Mouse (Mus musculus) CD4-positive naive resting alpha-beta T cell, adult 76 days (primary cell): ENCODE results near the gene Mlf2. TPM values are rescaled to one million over a fixed set of nuclear protein-coding genes. Genes with fewer than 3 reads are reported as not detected.

Source experiments
- total RNA-seq: library from RNA; stranded (reverse); gene quantifications from one replicate; pipeline ENCODE4 v1.2.4, GENCODE M21; 2023

Gene Mlf2
- total RNA-seq: 72.1 TPM

DNA sequence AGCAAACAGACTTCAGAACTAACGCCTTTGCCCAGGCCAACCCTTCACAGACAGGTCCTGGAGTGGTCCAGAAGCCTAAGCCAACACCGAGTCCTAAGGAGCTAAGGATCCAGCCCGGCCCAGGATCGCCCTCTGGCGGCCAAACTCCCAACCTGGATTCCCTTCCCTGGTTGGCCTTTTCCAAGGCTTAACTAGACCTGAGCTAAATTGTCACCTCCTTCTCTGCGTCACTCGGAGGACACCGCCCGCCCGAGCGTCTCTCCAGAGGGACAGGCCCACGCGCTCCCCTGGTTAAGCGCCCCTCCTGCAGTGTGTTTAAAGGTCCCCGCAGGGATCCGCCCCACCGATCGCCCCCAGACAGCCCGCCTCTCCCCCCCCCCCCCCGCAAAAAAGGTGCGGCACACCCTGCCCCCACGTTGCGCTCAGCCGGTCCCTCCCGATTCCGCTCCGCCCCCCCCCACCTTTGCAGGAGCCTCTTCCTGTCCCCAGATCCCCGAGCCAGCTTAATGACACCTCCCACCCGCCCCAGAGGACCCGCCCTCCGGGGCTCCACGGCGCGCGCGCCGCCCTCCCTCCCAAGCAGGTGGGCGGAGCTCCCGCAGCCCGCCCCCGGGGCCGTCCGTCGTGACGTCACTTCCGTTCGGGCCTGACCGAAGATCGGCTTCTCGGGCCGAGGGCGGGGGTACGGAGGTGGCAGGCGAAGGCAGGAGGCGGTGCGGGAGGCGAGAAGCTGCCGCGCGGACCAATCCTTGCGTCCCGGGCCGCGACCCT lies at the start of gene Mlf2:
Gene Mlf2 (plus strand): TSS at position 633 of the 771 bp plus-strand sequence.

DNA sequence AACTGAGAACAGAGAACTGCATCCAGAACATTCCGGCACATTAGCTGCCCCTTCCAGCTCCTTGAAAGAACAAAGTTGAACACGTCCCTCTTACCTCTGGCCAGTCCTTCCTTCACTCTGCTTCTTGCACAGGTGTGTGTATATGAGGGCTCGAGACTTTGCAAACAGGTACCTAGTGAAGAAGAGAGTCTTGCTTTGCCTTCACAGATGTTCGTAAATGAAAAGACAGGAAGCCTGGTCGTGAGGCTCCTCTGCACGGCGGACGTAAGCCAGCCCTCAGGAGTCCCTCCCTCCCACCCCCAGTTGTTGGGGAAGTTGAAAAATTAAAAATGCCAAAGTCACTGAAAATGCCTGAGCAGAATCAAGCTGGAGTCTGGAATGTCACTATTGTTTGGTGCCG lies 43.2 kb upstream of the Mlf2 start, which contains the start of gene Cd4:
Gene Cd4 (minus strand): TSS at position 236 of the 400 bp plus-strand sequence.

DNA sequence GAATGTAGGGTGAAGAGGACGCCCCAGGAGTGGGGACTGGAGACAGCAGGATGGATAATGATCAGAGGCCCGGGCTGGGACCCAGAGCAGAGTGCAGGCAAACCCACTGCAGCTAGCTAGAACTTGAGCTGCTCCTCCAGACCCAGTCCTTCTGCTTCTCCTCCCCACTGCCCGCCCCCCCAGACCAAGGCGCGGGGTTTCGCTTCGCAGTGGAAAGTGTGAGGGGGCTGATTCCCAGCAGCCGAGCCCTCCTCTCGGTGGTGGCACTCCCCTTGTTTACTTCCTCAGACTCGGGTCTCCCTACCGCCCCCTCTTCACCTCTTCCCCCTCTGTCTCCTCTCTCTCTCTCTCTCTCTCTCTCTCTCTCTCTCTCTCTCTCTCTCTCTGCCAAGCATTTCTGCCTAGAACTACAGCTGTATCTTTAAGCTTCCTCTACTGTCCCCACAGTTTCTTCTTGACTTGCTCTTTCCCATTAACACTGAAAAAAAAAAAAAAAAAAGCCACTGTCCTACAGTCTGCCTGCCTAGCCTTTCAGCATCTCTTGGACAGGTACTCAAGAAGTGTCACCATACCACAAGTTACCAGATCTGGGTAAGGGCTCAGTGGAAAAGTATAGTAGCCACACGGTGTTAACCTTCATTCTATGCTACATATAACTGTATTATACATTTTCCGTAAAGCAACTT lies 19.5 kb upstream of the Mlf2 start, which contains the start of gene Lag3:
Gene Lag3 (minus strand): TSS at position 173 of the 686 bp plus-strand sequence.

DNA sequence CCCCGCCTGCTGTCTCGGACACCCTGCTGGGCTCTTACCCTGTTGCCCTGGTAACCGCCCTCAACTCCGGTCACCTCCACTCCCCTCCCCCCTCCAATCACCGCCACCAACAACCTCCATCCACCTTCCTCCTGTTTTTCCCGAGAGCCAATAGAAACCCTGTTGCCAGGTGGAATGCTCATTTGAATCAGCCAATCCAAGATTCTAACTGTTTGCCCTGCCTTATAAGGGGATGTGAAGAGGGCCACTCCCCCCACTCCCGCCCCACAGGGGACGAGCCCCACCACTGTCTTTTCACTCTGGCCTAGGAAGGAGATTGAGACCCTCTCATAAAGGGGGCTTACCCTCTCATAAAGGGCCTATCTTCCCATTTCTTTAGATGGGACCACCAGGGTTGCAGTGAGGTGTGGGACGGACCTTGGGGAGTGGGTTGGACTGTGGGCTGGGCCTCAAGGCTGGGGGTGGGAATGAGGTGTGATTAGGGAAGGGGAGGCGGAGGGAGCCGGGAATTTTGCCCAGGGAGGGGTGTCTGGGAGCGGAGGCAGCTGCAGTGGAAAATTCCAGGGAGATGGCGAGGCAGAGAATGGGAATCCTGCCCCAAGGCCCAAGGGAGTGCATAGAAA lies 11.4 kb upstream of the Mlf2 start, which contains the start of gene Ptms:
Gene Ptms (minus strand): TSS at position 409 of the 623 bp plus-strand sequence.

DNA sequence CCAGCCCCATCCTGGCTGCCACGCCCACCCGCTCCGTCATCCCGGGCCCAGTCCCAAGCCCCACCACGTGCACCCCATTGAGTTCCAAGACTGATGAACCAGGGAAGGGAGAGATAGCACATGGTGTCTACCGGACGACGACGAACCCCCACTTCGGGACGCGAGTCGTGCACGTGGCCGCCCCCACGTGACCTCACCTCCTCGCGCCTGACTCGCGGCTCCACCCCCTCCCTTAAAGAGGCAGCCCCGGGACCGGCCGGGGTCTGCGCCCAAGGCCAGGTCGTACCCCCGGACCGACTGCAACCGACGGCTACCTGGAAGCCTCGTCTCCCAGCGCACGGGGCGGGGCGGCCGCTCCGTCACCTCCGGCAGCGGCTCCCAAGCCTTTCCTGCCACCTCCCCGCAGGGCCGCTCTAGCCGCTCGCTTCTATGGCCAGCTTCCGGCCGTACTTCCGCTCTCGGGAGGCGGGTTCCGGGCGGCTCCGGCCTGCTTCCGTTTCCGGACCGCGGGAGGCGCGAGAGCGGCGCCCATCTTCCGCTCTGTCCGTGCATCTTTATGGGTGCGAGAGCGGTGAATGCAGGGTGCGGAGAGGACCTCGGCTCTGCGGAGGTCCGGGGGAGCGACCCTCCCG lies 34.0 kb downstream of the Mlf2 start, which contains the start of gene Cops7a:
Gene Cops7a (minus strand): TSS at position 451 of the 632 bp plus-strand sequence.

Other genes with a start within 250 kb of the Mlf2 start
- gene Emg1, start 219.2 kb upstream of the Mlf2 start, total RNA-seq: 163 TPM
- gene Phb2, start 219.1 kb upstream of the Mlf2 start, total RNA-seq: 127 TPM
- gene Ptpn6, start 192.7 kb upstream of the Mlf2 start, total RNA-seq: 175 TPM
- gene Grcc10, start 190.0 kb upstream of the Mlf2 start, total RNA-seq: 222 TPM
- gene Gm45234, start 175.4 kb upstream of the Mlf2 start, total RNA-seq: 1.9 TPM
- gene Atn1, start 174.9 kb upstream of the Mlf2 start, total RNA-seq: 151 TPM
- gene Eno2, start 161.7 kb upstream of the Mlf2 start, total RNA-seq: 2.5 TPM
- gene Lrrc23, start 151.7 kb upstream of the Mlf2 start, total RNA-seq: 10.3 TPM
- 3.4 TPM for gene Spsb2, start 122.7 kb upstream of the Mlf2 start, total RNA-seq
- 25.6 TPM for gene Tpi1, start 117.1 kb upstream of the Mlf2 start, total RNA-seq
- 61.8 TPM for gene Usp5, start 101.9 kb upstream of the Mlf2 start, total RNA-seq
- gene Cdca3, start 101.8 kb upstream of the Mlf2 start, total RNA-seq: 4.2 TPM
- not detected for gene Gnb3, start 91.1 kb upstream of the Mlf2 start, total RNA-seq
- gene P3h3, start 73.6 kb upstream of the Mlf2 start, total RNA-seq: not detected
- 0.82 TPM for gene Gpr162, start 67.4 kb upstream of the Mlf2 start, total RNA-seq
- 401 TPM for gene Cd4, start 43.2 kb upstream of the Mlf2 start, total RNA-seq
- gene Lag3, start 19.7 kb upstream of the Mlf2 start, total RNA-seq: 2.6 TPM
- 60.5 TPM for gene Ptms, start 11.3 kb upstream of the Mlf2 start, total RNA-seq
- gene Cops7a, start 34.2 kb downstream of the Mlf2 start, total RNA-seq: 40.5 TPM
- gene Pianp, start 65.3 kb downstream of the Mlf2 start, total RNA-seq: 1.1 TPM
- 79.4 TPM for gene Zfp384, start 77.8 kb downstream of the Mlf2 start, total RNA-seq
- gene Ing4, start 108.4 kb downstream of the Mlf2 start, total RNA-seq: 72.1 TPM
- gene Acrbp, start 118.3 kb downstream of the Mlf2 start, total RNA-seq: 10.1 TPM
- 12.8 TPM for gene Lpar5, start 136.5 kb downstream of the Mlf2 start, total RNA-seq
- gene Chd4, start 164.6 kb downstream of the Mlf2 start, total RNA-seq: 269 TPM
- 31.9 TPM for gene Nop2, start 200.5 kb downstream of the Mlf2 start, total RNA-seq
- 32.4 TPM for gene Iffo1, start 213.9 kb downstream of the Mlf2 start, total RNA-seq
- 445 TPM for gene Gapdh, start 235.1 kb downstream of the Mlf2 start, total RNA-seq